Mouse (Mus musculus): ENCODE measurements around the gene Ciz1.
A peak's percentile ranks its signal among the peaks of the same experiment; 100 is the strongest.

Ciz1 gene

GRCm38 (mm10) chr2:32319586-32320580 lies 32.2 kb upstream of the Ciz1 start:
- no peak for ATAC-seq (ENCODE audit: low TSS enrichment)

DNA sequence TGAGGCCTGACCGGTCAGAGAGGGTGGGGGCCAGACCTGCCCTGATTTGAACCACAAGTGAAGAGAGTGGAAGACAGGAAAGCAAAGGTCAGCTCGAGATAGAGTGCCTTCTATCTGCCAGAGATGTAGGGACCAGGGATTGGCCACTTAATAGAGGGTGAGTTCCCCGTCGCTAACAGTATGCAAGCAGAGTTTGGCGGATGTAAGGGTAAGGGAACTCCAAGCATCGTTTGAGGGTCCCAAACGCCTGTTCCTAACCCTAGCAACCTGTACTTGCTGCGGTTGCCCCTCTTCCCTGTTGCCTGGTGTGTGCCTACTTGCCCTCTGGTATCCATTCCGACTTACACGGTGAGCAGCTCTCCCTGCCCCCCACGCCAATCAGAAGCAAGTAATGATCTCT lies 31.4 kb upstream of the Ciz1 start:
- ATAC-seq (ENCODE audit: low TSS enrichment): no peak

DNA sequence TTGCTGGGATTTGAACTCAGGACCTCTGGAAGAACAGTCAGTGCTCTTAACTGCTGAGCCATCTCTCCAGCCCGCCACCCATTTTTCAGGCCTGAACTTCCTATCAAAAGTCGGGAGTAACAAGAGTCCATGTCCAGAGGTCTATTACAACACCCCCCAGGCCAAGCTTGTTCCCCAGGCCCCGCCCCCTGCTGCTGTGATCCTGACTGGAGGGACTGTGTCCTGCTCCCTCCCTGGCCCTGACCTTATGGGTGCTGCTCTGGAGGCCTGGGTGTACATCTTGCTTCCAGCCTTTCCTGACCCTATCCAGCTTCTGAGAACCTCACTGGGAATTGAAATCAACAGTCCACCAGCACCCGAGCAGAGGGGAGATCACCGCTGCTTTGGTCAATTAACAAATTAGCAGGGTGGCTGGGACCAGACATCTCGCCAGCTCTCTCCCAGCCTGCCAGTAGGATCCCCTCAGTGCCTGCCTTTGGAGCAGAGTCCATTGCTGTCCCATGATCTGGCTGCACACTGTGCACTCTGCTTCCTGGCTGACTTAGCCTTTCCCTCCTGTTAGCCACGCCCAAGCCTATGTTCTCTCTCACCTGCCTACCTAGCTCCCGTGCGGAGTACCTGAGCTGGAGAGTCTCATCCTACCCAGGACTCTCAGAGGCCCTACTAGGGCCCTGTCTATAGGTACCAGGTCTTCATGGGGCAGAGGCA lies 30.4 kb upstream of the Ciz1 start:
- no peak for ATAC-seq (ENCODE audit: low TSS enrichment)

DNA sequence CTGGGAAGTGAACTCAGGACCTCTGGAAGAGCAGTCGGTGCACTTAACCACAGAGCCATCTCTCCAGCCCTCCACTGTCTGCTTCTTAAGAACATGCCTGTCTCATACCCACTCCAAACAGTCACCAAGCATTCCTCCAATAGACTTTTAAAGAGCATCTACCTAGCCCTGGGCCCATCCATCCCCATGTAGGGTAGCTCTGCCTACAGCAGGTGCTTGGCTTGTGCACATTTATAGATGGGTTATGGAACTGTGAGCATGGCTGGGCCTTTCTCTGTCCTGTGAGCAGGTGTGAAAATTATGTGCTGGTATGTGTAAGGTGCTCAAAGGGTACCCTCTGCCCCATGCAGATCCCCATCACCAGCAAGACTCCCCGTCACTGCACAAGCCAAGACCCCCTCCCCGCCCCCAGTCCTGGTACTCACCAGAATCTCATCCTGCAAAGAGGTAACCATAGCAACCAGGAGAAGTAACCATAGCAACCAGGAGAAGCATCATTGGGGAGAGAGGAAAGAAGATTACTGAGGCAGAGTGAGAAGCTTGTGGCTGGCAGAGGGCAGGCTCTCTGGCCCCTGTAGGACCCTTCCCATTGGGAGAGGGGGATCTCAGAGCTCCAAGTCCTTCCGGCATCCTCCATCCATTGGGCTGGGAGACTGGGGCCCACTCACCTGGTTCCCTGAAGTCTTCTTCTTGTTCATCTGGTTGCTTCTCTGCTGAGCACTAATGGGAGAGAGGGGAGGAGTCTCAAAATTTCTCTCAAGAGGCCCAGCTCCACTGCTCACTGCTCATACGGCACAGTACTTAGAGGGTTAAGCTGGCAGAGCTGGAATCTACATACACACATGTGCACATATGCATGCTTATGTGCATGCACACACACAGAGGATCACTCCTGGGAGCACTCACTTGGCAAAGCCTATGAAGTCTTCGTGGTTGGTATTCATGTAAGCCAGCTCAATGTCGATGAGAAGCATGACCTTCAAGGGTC lies 29.1 kb upstream of the Ciz1 start:
- ATAC-seq (ENCODE audit: low TSS enrichment): no peak

- ATAC-seq (ENCODE audit: low TSS enrichment): no peak
These were observed 27.8 kb upstream of the Ciz1 start for GRCm38 (mm10) chr2:32324322-32324721.

GRCm38 (mm10) chr2:32325342-32325741 lies 26.8 kb upstream of the Ciz1 start:
- ATAC-seq (ENCODE audit: low TSS enrichment): peak; percentile 14; the same call in 1 of the 2 replicates

- ATAC-seq (ENCODE audit: low TSS enrichment): no peak
These were observed 24.9 kb upstream of the Ciz1 start for GRCm38 (mm10) chr2:32327200-32327599.

DNA sequence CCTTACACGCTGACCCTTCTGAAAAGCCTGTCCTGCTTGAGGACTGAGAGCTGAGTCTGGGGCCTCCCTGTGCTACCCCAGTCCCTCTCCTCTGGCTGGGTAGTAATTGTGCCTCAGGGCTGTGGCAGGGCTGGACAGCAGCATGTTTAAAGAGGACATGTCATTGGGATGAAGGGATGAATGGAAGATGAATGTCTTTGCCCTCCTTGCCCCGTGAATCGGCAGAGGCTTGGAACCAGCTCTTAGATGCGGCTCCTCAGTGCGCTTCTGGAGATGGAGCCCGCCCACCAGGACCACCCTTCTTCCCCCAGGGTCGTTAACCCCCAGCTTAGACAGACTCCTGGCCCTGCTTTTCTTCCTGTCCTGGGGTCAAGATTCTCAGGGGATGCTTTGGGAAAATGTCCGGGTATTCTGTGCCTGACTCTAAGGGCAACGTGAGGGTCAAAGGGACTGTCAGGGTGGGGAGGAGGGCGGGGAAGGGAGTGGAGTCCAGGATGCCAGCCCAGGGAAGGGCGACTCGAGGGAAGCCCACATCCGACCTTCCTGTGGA lies 23.1 kb upstream of the Ciz1 start:
- no peak for ATAC-seq (ENCODE audit: low TSS enrichment)

GRCm38 (mm10) chr2:32329531-32329930 lies 22.6 kb upstream of the Ciz1 start:
- ATAC-seq (ENCODE audit: low TSS enrichment): peak; percentile 51

- no peak for ATAC-seq (ENCODE audit: low TSS enrichment)
These were observed 20.0 kb upstream of the Ciz1 start for GRCm38 (mm10) chr2:32332159-32332558.

DNA sequence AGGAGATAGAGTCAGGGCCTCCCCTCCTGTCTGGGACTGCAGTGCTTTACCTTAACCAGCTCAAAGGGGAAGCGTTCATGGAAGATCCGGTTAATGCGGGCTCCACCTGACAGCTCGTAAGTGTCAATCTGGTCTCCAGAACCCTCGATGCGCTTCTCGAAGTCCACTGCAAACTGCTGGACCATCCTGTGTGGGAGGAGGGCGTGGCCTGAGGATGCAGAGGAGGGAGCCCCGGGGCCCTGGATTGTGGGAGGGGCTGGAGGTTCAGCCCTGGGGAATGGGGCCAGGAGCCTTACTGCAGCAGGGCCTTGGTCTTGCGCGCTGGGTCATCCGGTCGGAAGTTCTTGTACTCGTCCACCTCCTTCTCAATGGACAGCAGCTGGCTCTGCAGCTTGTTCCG lies 16.2 kb upstream of the Ciz1 start:
- no peak for ATAC-seq (ENCODE audit: low TSS enrichment)

GRCm38 (mm10) chr2:32339912-32340642 lies 12.1 kb upstream of the Ciz1 start:
- no peak for ATAC-seq (ENCODE audit: low TSS enrichment)

- peak; percentile 42 for ATAC-seq (ENCODE audit: low TSS enrichment)
These were observed 11.1 kb upstream of the Ciz1 start for GRCm38 (mm10) chr2:32340836-32341633.

DNA sequence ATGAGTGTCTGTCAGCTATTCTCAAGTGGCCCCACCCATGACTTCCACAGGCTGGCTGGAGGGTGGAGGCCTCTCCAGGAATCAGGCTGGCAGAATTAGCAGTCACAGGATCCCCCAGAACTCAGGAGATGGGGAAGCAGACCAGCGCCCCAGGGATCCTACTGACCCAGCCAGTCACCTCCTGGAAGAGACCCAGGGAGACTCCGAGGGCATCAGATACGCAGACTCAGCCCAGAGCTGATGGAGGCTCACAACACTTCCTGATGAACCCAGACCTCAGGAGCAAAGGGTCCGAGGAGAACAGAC lies 10.5 kb upstream of the Ciz1 start:
- ATAC-seq (ENCODE audit: low TSS enrichment): no peak; the same call in 1 of the 2 replicates

- no peak for ATAC-seq (ENCODE audit: low TSS enrichment)
These were observed 10.1 kb upstream of the Ciz1 start for GRCm38 (mm10) chr2:32342039-32342438.

GRCm38 (mm10) chr2:32342539-32343350 lies 9.4 kb upstream of the Ciz1 start:
- peak; percentile 74 for ATAC-seq (ENCODE audit: low TSS enrichment)

- no peak for ATAC-seq (ENCODE audit: low TSS enrichment)
These were observed 8.8 kb upstream of the Ciz1 start for GRCm38 (mm10) chr2:32343351-32343671.

GRCm38 (mm10) chr2:32344056-32344455 lies 8.1 kb upstream of the Ciz1 start:
- no peak for ATAC-seq (ENCODE audit: low TSS enrichment)

GRCm38 (mm10) chr2:32344598-32345321 lies 7.4 kb upstream of the Ciz1 start:
- ATAC-seq (ENCODE audit: low TSS enrichment): no peak
